Mouse (Mus musculus) bone marrow, adult 2 months (tissue): ENCODE measurements around the gene Sox6.

ENCODE experiments used
- CTCF ChIP-seq: fragments of 200-500 bp; IDR thresholded peaks from 2 replicates; pipeline ENCODE4 v1.5.1; 2011; ENCODE audit warnings: low read length, control low read depth; ENCODE audit not compliant: control insufficient read depth, insufficient read depth
- POLR2A ChIP-seq: fragments of 200-500 bp; IDR thresholded peaks from 2 replicates; pipeline ENCODE4 v1.6.1; 2011; ENCODE audit warnings: low read depth, mild to moderate bottlenecking, control low read depth, low read length, borderline replicate concordance; ENCODE audit not compliant: control insufficient read depth

DNA sequence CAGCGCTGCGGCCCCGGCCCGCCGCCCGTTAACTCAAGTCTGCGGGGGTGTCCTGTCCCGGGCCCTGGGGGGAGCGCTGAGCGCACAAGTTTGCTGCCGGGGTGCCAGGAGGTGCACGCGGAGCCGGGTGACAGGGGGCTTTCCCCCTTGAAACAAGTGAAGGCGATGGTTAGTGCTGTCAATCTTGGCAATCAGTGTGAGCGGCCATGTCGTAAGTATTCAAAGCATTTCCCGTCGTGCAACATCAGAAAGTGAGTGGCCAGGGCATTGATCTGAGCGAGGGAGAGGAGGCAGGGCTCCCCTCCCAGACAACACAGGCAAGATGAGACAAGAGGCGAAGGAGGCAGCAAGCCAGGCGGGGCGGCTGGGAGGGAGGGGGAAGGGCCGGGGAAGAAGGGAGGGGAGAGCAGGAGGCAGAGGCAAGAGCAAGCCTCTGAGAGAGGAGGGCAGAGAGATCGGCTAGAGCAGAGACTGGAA, 4.3 kb downstream of the Sox6 start:
- TF ChIP-seq CTCF (no peak), POLR2A (no peak)
